In the genomic region with DNA sequence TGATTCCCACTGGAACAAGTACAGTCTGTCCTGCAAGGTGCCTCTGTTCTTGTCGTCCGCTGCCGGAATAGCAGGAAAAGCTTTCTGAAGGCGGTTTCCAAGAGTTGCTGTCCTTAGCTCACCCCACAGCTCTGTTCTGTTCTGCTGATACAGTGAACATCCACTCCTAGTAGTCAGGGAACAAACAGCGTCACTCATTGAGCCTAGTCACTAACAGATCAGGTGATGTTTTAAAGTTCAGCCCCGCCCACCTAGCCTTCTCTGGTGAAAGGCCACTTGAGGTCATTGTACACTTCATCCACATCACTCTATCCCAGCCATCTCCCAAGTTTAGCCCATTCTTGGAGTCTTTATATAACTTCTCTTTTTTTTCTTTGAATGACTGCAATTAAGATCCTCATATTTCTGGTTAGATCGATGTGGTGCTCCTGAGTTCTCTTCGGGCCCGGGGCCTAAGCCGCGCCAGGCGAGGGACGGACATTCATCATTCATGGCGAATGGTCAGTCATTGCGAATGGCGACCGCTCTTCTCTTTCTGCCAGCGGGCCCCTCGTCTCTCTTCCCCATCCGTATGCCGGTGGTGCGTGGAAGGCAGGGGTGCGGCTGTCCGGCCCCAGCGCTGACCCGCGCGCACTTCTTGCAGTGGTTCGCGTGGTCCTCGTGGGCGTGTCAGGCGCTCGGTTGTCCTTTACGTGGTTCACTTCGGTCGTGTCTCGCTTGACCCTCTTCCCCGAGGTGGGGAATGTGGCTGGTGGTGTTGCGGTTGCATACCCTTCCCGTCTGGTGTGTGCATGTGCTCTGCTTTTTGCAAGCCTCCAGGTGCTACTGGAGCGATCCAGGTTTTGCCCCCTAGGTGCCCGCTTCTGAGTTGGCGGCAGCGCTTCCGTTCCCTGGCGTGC, we compare ENCODE assay signal across 9 mouse cellular contexts. TPM values are rescaled to one million over a fixed set of nuclear protein-coding genes. Genes with fewer than 3 reads are reported as not detected.
DNase-seq lines count a peak whose midpoint lies in the region; ATAC-seq and TF ChIP-seq lines count a peak whose summit lies in the region.
"Had no signal": no experiment of that assay in that cellular context is flagged by ENCODE, and none has a peak within 500 bp of the region (broad histone marks: within the 10 kb centered on the region; RNA-seq: fewer than 3 reads in every experiment).

No protein-coding gene starts in this region.

- peak; percentile 67 for ATAC-seq in forebrain, embryonic 13.5 days
- ATAC-seq in heart, embryonic 16.5 days (replicated peaks; ENCODE audit: extremely low read depth, insufficient read depth, low FRiP score) = peak; percentile 37
- no peak for ATAC-seq in liver, embryonic 15.5 days (ENCODE audit: insufficient read depth)

- H3K9me3 ChIP-seq in forebrain, embryonic 13.5 days (replicated peaks) = no peaks in the 10 kb centered on the region
- no peaks in the 10 kb centered on the region for H3K9me3 ChIP-seq in heart, embryonic 16.5 days (replicated peaks; ENCODE audit: control insufficient read depth, low read length)
- no peaks in the 10 kb centered on the region for H3K9me3 ChIP-seq in liver, embryonic 15.5 days (replicated peaks)

- TF ChIP-seq CTCF in olfactory bulb, adult 2 months (IDR thresholded peaks at IDR 0.05; ENCODE audit: insufficient read depth, low read depth, low read length) = no peak

- H3K27me3 ChIP-seq in forebrain, embryonic 13.5 days = peaks cover 3% of the 10 kb centered on the region; the same call in 1 of the 2 replicates
- no peaks in the 10 kb centered on the region for H3K27me3 ChIP-seq in heart, embryonic 16.5 days (ENCODE audit: control insufficient read depth, insufficient read depth, low read length)
- peaks cover 20% of the 10 kb centered on the region for H3K27me3 ChIP-seq in liver, embryonic 15.5 days

- DNase-seq in adrenal gland, adult 18-20 months (ENCODE audit: low spot score in 2 of 2) = peak; percentile 11 to 21
- no peak for DNase-seq in adrenal gland, adult 8-10 months
- DNase-seq in kidney, postnatal 25 days = peak; percentile 81 to 88
- no peak for DNase-seq in urinary bladder, postnatal 25 days (ENCODE audit: low spot score)

- no peaks in the 10 kb centered on the region for H3K36me3 ChIP-seq in forebrain, embryonic 13.5 days (ENCODE audit: poor library complexity, severe bottlenecking)
- H3K36me3 ChIP-seq in heart, embryonic 16.5 days (ENCODE audit: control insufficient read depth, insufficient read depth) = no peaks in the 10 kb centered on the region
- no peaks in the 10 kb centered on the region for H3K36me3 ChIP-seq in liver, embryonic 15.5 days (replicated peaks)

- peak overlapping the region; percentile 56 for H3K9ac ChIP-seq in forebrain, embryonic 13.5 days
- peak overlapping the region; percentile 58 for H3K9ac ChIP-seq in heart, embryonic 16.5 days (ENCODE audit: low read length)
- H3K9ac ChIP-seq in liver, embryonic 15.5 days = no peak overlapping the region

- peak overlapping the region; percentile 48 for H3K4me3 ChIP-seq in forebrain, embryonic 13.5 days
- peak overlapping the region; percentile 60 for H3K4me3 ChIP-seq in heart, embryonic 16.5 days (ENCODE audit: low read length)
- peak overlapping the region; percentile 36 for H3K4me3 ChIP-seq in liver, embryonic 15.5 days (replicated peaks)
- H3K4me3 ChIP-seq in olfactory bulb, adult 2 months (ENCODE audit: insufficient read depth, low read depth, low read length) = peak overlapping the region; percentile 44

- WGBS in forebrain, embryonic 13.5 days = 15% methylated on average over 47 of the region's 47 CpGs
- WGBS in heart, embryonic 16.5 days = 13% methylated on average over 47 of the region's 47 CpGs
- WGBS in liver, embryonic 15.5 days (ENCODE audit: insufficient replicate concordance) = 14% methylated on average over 47 of the region's 47 CpGs
- 11% methylated on average over 45 of the region's 47 CpGs for WGBS in olfactory bulb, adult 2 months

- H3K27ac ChIP-seq in forebrain, embryonic 13.5 days = no peak overlapping the region
- H3K27ac ChIP-seq in heart, embryonic 16.5 days (ENCODE audit: low read length) = no peak overlapping the region
- H3K27ac ChIP-seq in liver, embryonic 15.5 days (replicated peaks) = no peak overlapping the region
- no peak overlapping the region for H3K27ac ChIP-seq in olfactory bulb, adult 2 months (ENCODE audit: insufficient read depth, low read depth, low read length)

- no peak for TF ChIP-seq POLR2A in olfactory bulb, adult 2 months (IDR thresholded peaks at IDR 0.05; ENCODE audit: insufficient read depth, low read depth, low read length)

- H3K4me2 ChIP-seq in forebrain, embryonic 13.5 days = peak overlapping the region; percentile 84
- peak overlapping the region; percentile 97 for H3K4me2 ChIP-seq in heart, embryonic 16.5 days (ENCODE audit: low read depth, low read length)
- H3K4me2 ChIP-seq in liver, embryonic 15.5 days = peak overlapping the region; percentile 62

- H3K4me1 ChIP-seq in forebrain, embryonic 13.5 days = peaks cover 7% of the 10 kb centered on the region; the same call in 1 of the 2 replicates
- H3K4me1 ChIP-seq in heart, embryonic 16.5 days (ENCODE audit: control insufficient read depth, insufficient read depth, low read length) = no peaks in the 10 kb centered on the region
- no peaks in the 10 kb centered on the region for H3K4me1 ChIP-seq in liver, embryonic 15.5 days (replicated peaks)
- H3K4me1 ChIP-seq in olfactory bulb, adult 2 months (ENCODE audit: control insufficient read depth, insufficient read depth, low read length) = peaks cover 6% of the 10 kb centered on the region

RNA-seq across cellular contexts. Expression of a gene that starts 20.2 kb away (rescaled TPM):
- not detected for total RNA-seq in adrenal gland, adult 18-20 months (2021)
- total RNA-seq in adrenal gland, adult 8-10 months (2022) = under 1 TPM in 1 of 4 experiments, not detected in 3; 0.07 TPM
- 0.08 TPM in 1 of 2 replicates, not detected in the other for polyA plus RNA-seq in forebrain, embryonic 13.5 days (2015; fragmentation: Nextera tagmentation; extraction: Ambion mirVana)
- 0.21 and 0.41 TPM in 2 replicates for polyA plus RNA-seq in heart, embryonic 16.5 days (2015; fragmentation: Nextera tagmentation; extraction: Ambion mirVana)
- polyA plus RNA-seq in liver, embryonic 15.5 days (2015; fragmentation: Nextera tagmentation; extraction: Ambion mirVana) = 0.14 and 0.30 TPM in 2 replicates
- not detected in 2 replicates for polyA plus RNA-seq in olfactory bulb, adult 2 months (2012; ENCODE audit: insufficient read depth, insufficient read length, low replicate concordance, missing spikeins)
- polyA plus RNA-seq: C2C12 had no signal

RNA-seq across cellular contexts. Expression of a gene that starts 51.0 kb away (rescaled TPM):
- total RNA-seq in adrenal gland, adult 18-20 months (2021) = 10 to 100 TPM; 18.1 to 22.3 TPM
- total RNA-seq in adrenal gland, adult 8-10 months (2022) = 10 to 100 TPM; 20.7 to 27.1 (median 23.2) TPM
- polyA plus RNA-seq in forebrain, embryonic 13.5 days (2015; fragmentation: Nextera tagmentation; extraction: Ambion mirVana) = 36.8 and 37.7 TPM in 2 replicates
- 13.4 and 14.6 TPM in 2 replicates for polyA plus RNA-seq in heart, embryonic 16.5 days (2015; fragmentation: Nextera tagmentation; extraction: Ambion mirVana)
- polyA plus RNA-seq in liver, embryonic 15.5 days (2015; fragmentation: Nextera tagmentation; extraction: Ambion mirVana) = 4.8 and 5.1 TPM in 2 replicates
- not detected in 2 replicates for polyA plus RNA-seq in olfactory bulb, adult 2 months (2012; ENCODE audit: insufficient read depth, insufficient read length, low replicate concordance, missing spikeins)

Comparison
In these comparisons a context has a peak if more than half of its experiments do, and no peak if none do; other contexts are left out.
1. DNase-seq: peak in adrenal gland, adult 18-20 months (2 of 2) and kidney, postnatal 25 days (2 of 2); none in adrenal gland, adult 8-10 months (single experiment) and urinary bladder, postnatal 25 days (single experiment).
2. Peak in every context shown above with its lines, with median percentiles within 50 percentile points of each other: H3K4me2 ChIP-seq and H3K4me3 ChIP-seq.